Mouse (Mus musculus): ENCODE results near the gene Dbx2. TPM values are rescaled to one million over a fixed set of nuclear protein-coding genes. Genes with fewer than 3 reads are reported as not detected.

Dbx2 gene
- total RNA-seq (2012; rRNA removed), result 1.1 and 1.5 TPM in 2 replicates

GRCm38 (mm10) chr15:95655860-95656259 is at the start of gene Dbx2:
Dbx2 (minus strand) TSS chr15:95655960.
- H3K4me3 ChIP-seq (ENCODE audit: insufficient read depth in 1 of 2, low read depth in 1 of 2, low read length in 2 of 2, poor library complexity in 1 of 2, severe bottlenecking in 1 of 2), result peak within 1 kb of the TSS; percentile 62 to 80; a peak in 2 of 4 replicates
- DNase-seq (ENCODE audit: low read depth, low spot score), result no peak
- no peak for TF ChIP-seq MAFK (IDR thresholded peaks at IDR 0.05; ENCODE audit: insufficient read depth, low read depth, low read length)
- no peak for TF ChIP-seq ZNF384 (IDR thresholded peaks at IDR 0.05; ENCODE audit: low read depth, low read length)
- TF ChIP-seq HCFC1 (IDR thresholded peaks at IDR 0.05; ENCODE audit: borderline replicate concordance, insufficient read depth, low read length), result no peak
- TF ChIP-seq ZC3H11A (IDR thresholded peaks at IDR 0.05; ENCODE audit: borderline replicate concordance, low read depth, low read length), result no peak
- no peak for TF ChIP-seq CHD2 (IDR thresholded peaks at IDR 0.05; ENCODE audit: low read depth, low read length)
- H3K9me3 ChIP-seq (ENCODE audit: control insufficient read depth, insufficient read depth, low read depth, low read length), result no peaks in the 10 kb centered on the region
- peak within 1 kb of the TSS; percentile 75; the same call in 1 of the 2 replicates for H3K9ac ChIP-seq (ENCODE audit: insufficient read depth, low read depth, low read length, poor library complexity, severe bottlenecking)
- in situ Hi-C loops (cut with MboI; ENCODE audit: low sequenced_read_pairs in 2 of 2, unreplicated experiment in 2 of 2), result no loop called here
- peaks cover 7 to 13% of the 10 kb centered on the region in 2 experiments; a peak in 2 of 4 replicates for H3K4me1 ChIP-seq (ENCODE audit: control insufficient read depth in 2 of 2, insufficient read depth in 2 of 2, low read length in 2 of 2, poor library complexity in 1 of 2)
- H3K27ac ChIP-seq (ENCODE audit: insufficient read depth, low read depth, low read length, poor library complexity, severe bottlenecking), result no peak within 1 kb of the TSS
- no peaks in the 10 kb centered on the region for H3K36me3 ChIP-seq (ENCODE audit: control insufficient read depth, insufficient read depth, low read length, poor library complexity, severe bottlenecking)

- no peaks in the 10 kb centered on the region for H3K36me3 ChIP-seq (ENCODE audit: control insufficient read depth, insufficient read depth, low read length, poor library complexity, severe bottlenecking)
- H3K9me3 ChIP-seq (ENCODE audit: control insufficient read depth, insufficient read depth, low read depth, low read length), result no peaks in the 10 kb centered on the region
- no peak for DNase-seq (ENCODE audit: low read depth, low spot score)
- no peaks in the 10 kb centered on the region for H3K4me1 ChIP-seq (ENCODE audit: control insufficient read depth in 2 of 2, insufficient read depth in 2 of 2, low read length in 2 of 2, poor library complexity in 1 of 2)
- in situ Hi-C loops (cut with MboI; ENCODE audit: low sequenced_read_pairs in 2 of 2, unreplicated experiment in 2 of 2), result no loop called here
- no peak overlapping the region for H3K4me3 ChIP-seq (ENCODE audit: insufficient read depth in 1 of 2, low read depth in 1 of 2, low read length in 2 of 2, poor library complexity in 1 of 2, severe bottlenecking in 1 of 2)
- no peak overlapping the region for H3K9ac ChIP-seq (ENCODE audit: insufficient read depth, low read depth, low read length, poor library complexity, severe bottlenecking)
- TF ChIP-seq HCFC1 (IDR thresholded peaks at IDR 0.05; ENCODE audit: borderline replicate concordance, insufficient read depth, low read length), result no peak
- TF ChIP-seq MAFK (IDR thresholded peaks at IDR 0.05; ENCODE audit: insufficient read depth, low read depth, low read length), result no peak
- no peak for TF ChIP-seq ZNF384 (IDR thresholded peaks at IDR 0.05; ENCODE audit: low read depth, low read length)
- TF ChIP-seq CHD2 (IDR thresholded peaks at IDR 0.05; ENCODE audit: low read depth, low read length), result no peak
- no peak for TF ChIP-seq ZC3H11A (IDR thresholded peaks at IDR 0.05; ENCODE audit: borderline replicate concordance, low read depth, low read length)
- H3K27ac ChIP-seq (ENCODE audit: insufficient read depth, low read depth, low read length, poor library complexity, severe bottlenecking), result no peak overlapping the region
These were observed 46.4 kb upstream of the Dbx2 start for GRCm38 (mm10) chr15:95702206-95702605.

- no peaks in the 10 kb centered on the region for H3K36me3 ChIP-seq (ENCODE audit: control insufficient read depth, insufficient read depth, low read length, poor library complexity, severe bottlenecking)
- H3K9me3 ChIP-seq (ENCODE audit: control insufficient read depth, insufficient read depth, low read depth, low read length), result no peaks in the 10 kb centered on the region
- TF ChIP-seq HCFC1 (IDR thresholded peaks at IDR 0.05; ENCODE audit: borderline replicate concordance, insufficient read depth, low read length) (no peak), ZNF384 (IDR thresholded peaks at IDR 0.05; ENCODE audit: low read depth, low read length) (no peak), CHD2 (IDR thresholded peaks at IDR 0.05; ENCODE audit: low read depth, low read length) (no peak), ZC3H11A (IDR thresholded peaks at IDR 0.05; ENCODE audit: borderline replicate concordance, low read depth, low read length) (no peak), MAFK (IDR thresholded peaks at IDR 0.05; ENCODE audit: insufficient read depth, low read depth, low read length) (no peak)
- no peak overlapping the region for H3K27ac ChIP-seq (ENCODE audit: insufficient read depth, low read depth, low read length, poor library complexity, severe bottlenecking)
- no peak for DNase-seq (ENCODE audit: low read depth, low spot score)
- H3K4me3 ChIP-seq (ENCODE audit: insufficient read depth in 1 of 2, low read depth in 1 of 2, low read length in 2 of 2, poor library complexity in 1 of 2, severe bottlenecking in 1 of 2), result no peak overlapping the region
- H3K9ac ChIP-seq (ENCODE audit: insufficient read depth, low read depth, low read length, poor library complexity, severe bottlenecking), result no peak overlapping the region
- H3K4me1 ChIP-seq (ENCODE audit: control insufficient read depth in 2 of 2, insufficient read depth in 2 of 2, low read length in 2 of 2, poor library complexity in 1 of 2), result no peaks in the 10 kb centered on the region
- in situ Hi-C loops (cut with MboI; ENCODE audit: low sequenced_read_pairs in 2 of 2, unreplicated experiment in 2 of 2), result no loop called here
These were observed 45.8 kb upstream of the Dbx2 start for GRCm38 (mm10) chr15:95701573-95701972.

GRCm38 (mm10) chr15:95699371-95699770 is 43.6 kb upstream of the Dbx2 start:
- Histone ChIP-seq H3K36me3 (ENCODE audit: control insufficient read depth, insufficient read depth, low read length, poor library complexity, severe bottlenecking) (no peaks in the 10 kb centered on the region), H3K4me1 (ENCODE audit: control insufficient read depth in 2 of 2, insufficient read depth in 2 of 2, low read length in 2 of 2, poor library complexity in 1 of 2) (no peaks in the 10 kb centered on the region), H3K9ac (ENCODE audit: insufficient read depth, low read depth, low read length, poor library complexity, severe bottlenecking) (no peak overlapping the region), H3K9me3 (ENCODE audit: control insufficient read depth, insufficient read depth, low read depth, low read length) (no peaks in the 10 kb centered on the region), H3K27ac (ENCODE audit: insufficient read depth, low read depth, low read length, poor library complexity, severe bottlenecking) (no peak overlapping the region), H3K4me3 (ENCODE audit: insufficient read depth in 1 of 2, low read depth in 1 of 2, low read length in 2 of 2, poor library complexity in 1 of 2, severe bottlenecking in 1 of 2) (no peak overlapping the region)
- in situ Hi-C loops (cut with MboI; ENCODE audit: low sequenced_read_pairs in 2 of 2, unreplicated experiment in 2 of 2), result no loop called here
- no peak for DNase-seq (ENCODE audit: low read depth, low spot score)
- no peak for TF ChIP-seq MAFK (IDR thresholded peaks at IDR 0.05; ENCODE audit: insufficient read depth, low read depth, low read length)
- no peak for TF ChIP-seq HCFC1 (IDR thresholded peaks at IDR 0.05; ENCODE audit: borderline replicate concordance, insufficient read depth, low read length)
- TF ChIP-seq ZNF384 (IDR thresholded peaks at IDR 0.05; ENCODE audit: low read depth, low read length), result no peak
- no peak for TF ChIP-seq CHD2 (IDR thresholded peaks at IDR 0.05; ENCODE audit: low read depth, low read length)
- TF ChIP-seq ZC3H11A (IDR thresholded peaks at IDR 0.05; ENCODE audit: borderline replicate concordance, low read depth, low read length), result no peak

GRCm38 (mm10) chr15:95693759-95694158 is 38.0 kb upstream of the Dbx2 start:
- in situ Hi-C loops (cut with MboI; ENCODE audit: low sequenced_read_pairs in 2 of 2, unreplicated experiment in 2 of 2), result no loop called here

More at GRCm38 (mm10) chr15:95693759-95694158, 38.0 kb upstream of the Dbx2 start:
- Histone ChIP-seq H3K4me3 (ENCODE audit: insufficient read depth in 1 of 2, low read depth in 1 of 2, low read length in 2 of 2, poor library complexity in 1 of 2, severe bottlenecking in 1 of 2) (no peak overlapping the region), H3K36me3 (ENCODE audit: control insufficient read depth, insufficient read depth, low read length, poor library complexity, severe bottlenecking) (no peaks in the 10 kb centered on the region), H3K9ac (ENCODE audit: insufficient read depth, low read depth, low read length, poor library complexity, severe bottlenecking) (no peak overlapping the region), H3K4me1 (ENCODE audit: control insufficient read depth in 2 of 2, insufficient read depth in 2 of 2, low read length in 2 of 2, poor library complexity in 1 of 2) (no peaks in the 10 kb centered on the region), H3K27ac (ENCODE audit: insufficient read depth, low read depth, low read length, poor library complexity, severe bottlenecking) (no peak overlapping the region), H3K9me3 (ENCODE audit: control insufficient read depth, insufficient read depth, low read depth, low read length) (no peaks in the 10 kb centered on the region)
- DNase-seq (ENCODE audit: low read depth, low spot score), result no peak
- TF ChIP-seq MAFK (IDR thresholded peaks at IDR 0.05; ENCODE audit: insufficient read depth, low read depth, low read length), result no peak
- TF ChIP-seq ZC3H11A (IDR thresholded peaks at IDR 0.05; ENCODE audit: borderline replicate concordance, low read depth, low read length), result no peak
- TF ChIP-seq ZNF384 (IDR thresholded peaks at IDR 0.05; ENCODE audit: low read depth, low read length), result no peak
- no peak for TF ChIP-seq CHD2 (IDR thresholded peaks at IDR 0.05; ENCODE audit: low read depth, low read length)
- TF ChIP-seq HCFC1 (IDR thresholded peaks at IDR 0.05; ENCODE audit: borderline replicate concordance, insufficient read depth, low read length), result no peak
